Mouse (Mus musculus): ENCODE measurements around the gene Tlk1.
"Not testable (repeated sequence)": the region's sequence is repeated elsewhere in the genome, so short reads cannot be mapped to it uniquely, and the experiment has no call there.

The Tlk1 gene

DNA sequence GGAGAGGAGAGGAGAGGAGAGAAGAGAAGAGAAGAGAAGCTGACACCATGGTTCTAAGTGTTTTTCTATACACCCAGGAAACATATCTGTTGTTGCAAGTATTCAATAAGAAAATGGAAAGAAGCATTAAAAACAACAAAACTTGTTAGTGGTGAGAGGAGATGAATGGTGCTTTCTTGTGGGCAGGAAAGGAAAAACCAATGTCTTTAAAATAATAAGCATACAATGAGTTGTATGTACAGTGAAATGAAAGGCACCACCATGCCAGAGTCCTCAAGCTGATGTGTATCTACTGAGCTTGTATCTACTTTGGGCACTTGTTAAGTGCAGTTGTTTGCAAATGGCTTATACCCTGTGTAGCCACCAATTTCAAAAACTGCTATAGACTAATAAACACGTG lies 7.7 kb upstream of the Tlk1 start:
- DNase-seq (ENCODE audit: low read depth, low spot score) = no peak

- no peak for DNase-seq (ENCODE audit: low read depth, low spot score)
These were observed 6.3 kb upstream of the Tlk1 start for GRCm38 (mm10) chr2:70831709-70832350.

GRCm38 (mm10) chr2:70830683-70831082 lies 5.2 kb upstream of the Tlk1 start:
- DNase-seq (ENCODE audit: low read depth, low spot score) = peak; percentile 86

- peak; percentile 53 for DNase-seq (ENCODE audit: low read depth, low spot score)
These were observed 4.5 kb upstream of the Tlk1 start for GRCm38 (mm10) chr2:70829946-70830610.

DNA sequence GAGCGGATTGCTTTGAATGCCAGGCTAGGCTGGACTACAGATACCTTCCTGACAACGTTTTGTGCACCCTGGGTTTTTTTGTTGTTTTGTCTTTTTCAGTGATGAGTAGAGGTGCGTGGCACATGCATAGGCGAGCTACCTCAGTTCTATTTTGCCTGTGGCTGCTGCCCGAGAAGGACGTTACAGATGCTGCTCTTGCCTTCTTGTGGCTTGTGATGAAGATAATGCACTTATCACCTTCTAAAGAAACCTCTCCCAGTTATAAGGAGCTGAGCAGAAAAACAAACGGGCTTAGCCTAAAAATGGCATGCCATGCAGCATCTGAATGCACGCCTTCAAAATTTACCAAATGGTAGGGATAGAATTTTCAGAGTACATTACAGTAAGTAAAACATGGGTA lies 2.3 kb upstream of the Tlk1 start:
- DNase-seq (ENCODE audit: low read depth, low spot score) = no peak

- DNase-seq (ENCODE audit: low read depth, low spot score) = no peak
These were observed 1.1 kb upstream of the Tlk1 start for GRCm38 (mm10) chr2:70826436-70827230.

DNA sequence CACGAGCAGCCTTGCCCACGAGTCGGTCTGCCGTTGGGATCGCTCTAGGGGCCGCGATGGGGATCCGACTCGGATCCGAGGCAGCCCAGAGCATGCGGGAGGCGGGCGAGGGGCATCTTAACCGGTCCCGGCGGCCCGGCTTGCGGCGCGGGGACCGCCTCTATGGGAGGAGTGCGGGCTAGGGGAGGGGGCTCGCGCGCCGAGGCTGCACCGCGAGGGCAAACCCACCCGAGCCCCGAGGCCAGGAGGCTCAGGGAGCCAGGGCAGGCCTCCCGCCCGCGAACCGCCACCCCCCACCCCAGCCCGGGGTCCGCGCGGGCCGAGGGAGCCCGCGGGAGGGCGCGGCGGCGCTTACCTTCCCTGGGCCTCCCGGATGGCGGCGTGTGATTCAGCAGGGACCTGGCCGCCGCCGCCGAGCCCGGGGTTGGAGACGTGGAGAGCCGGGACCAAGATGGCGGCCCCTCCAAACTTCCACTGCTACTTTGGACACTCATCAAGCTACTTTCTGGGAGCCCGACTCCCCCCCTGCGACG lies 624 bp downstream of the Tlk1 start:
- peak; percentile 40 for DNase-seq (ENCODE audit: low read depth, low spot score)

GRCm38 (mm10) chr2:70823926-70824800 lies 1.4 kb downstream of the Tlk1 start:
- DNase-seq (ENCODE audit: low read depth, low spot score) = peak; percentile 49

DNA sequence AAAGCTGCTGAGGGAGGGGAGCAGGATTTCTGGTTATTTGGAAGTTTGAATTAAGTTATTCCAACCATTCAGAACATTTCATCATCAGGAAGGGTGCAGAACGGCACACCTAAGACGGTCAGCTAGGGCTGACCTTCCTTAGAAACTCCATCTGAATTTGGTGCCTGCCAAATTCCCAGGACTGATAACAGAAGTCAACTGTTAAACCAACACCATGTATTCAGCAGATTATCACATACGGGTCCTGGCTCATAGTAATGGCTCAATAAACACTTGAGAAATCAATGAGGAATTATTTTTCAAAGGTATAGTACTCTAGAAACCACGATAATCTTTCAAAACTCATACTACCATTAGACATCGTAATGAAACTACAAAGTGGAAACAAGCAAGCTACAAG lies 2.1 kb downstream of the Tlk1 start:
- DNase-seq (ENCODE audit: low read depth, low spot score) = no peak

DNA sequence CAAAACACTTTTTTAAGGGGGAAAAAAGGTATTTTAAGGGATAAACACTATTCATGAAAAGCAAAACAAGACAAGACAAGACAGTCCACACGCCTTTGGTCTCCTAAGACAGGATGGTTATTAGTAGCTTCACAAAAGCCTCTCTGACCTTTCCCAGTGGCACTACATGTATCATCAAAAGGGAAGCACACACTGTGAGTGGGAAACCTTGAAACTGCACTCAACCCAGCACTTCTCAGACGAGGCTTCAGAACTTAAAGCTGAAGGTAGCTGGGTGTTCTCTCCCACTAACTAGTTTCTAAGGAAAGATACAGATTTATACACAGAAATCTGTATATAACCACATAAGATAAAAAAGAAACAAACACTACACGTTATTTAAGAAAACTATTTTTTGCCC lies 8.6 kb downstream of the Tlk1 start:
- no peak for DNase-seq (ENCODE audit: low read depth, low spot score)

DNA sequence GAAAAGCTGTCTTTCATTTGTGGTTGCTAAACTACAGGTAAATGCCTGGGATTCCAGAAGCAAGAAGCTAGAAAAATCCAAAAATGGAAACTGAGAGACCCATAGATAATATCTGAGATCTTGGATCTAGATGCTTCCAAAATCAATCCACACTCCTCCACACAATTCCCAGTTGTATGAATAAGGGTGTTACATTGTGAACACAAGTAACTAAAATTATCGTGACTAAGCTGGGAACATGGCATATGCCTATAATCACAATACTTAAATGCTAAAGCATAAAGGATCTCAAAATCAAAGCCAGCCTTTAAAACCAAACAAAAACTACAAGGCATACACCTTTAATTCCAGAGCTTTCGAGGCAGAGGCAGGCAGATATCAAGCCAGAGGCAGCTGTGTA lies 9.5 kb downstream of the Tlk1 start:
- no peak for DNase-seq (ENCODE audit: low read depth, low spot score)

DNA sequence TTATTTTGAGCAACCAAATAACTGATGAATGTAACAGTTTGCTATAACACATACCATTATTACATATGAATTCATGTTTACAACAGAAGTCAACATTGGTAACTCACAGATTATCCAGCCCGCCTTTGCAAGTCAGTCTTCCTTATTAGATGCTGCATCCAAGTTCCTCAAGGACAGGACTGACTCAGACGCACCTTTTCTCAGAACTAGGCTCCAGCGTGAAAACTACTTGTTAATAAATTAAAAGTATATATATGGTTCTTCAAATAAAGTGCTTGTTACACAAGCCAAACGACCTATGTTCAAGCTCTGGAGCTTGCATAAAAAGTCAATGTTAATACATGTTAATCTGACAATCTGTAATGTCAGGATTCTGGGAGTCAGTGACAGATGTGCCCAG lies 11.9 kb downstream of the Tlk1 start:
- no peak for DNase-seq (ENCODE audit: low read depth, low spot score)

- no peak for DNase-seq (ENCODE audit: low read depth, low spot score)
These were observed 14.1 kb downstream of the Tlk1 start for GRCm38 (mm10) chr2:70811476-70811875.

DNA sequence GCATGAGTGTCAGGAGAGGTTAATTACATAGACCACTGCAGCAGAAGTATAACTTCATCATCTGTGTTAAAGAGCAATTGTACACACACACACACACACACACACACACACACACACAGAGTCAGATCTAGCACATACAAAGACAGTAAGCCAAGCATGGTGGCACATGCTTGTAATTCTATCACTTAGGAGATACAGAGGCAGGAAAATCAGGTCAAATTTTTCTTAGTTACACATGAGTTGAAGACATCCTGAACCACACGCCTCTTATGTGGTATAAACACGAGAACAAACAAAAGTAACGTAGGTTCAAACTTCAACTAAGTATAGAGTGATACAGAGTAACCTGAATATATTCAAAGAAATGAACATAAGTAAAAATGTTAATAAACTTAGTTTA lies 15.6 kb downstream of the Tlk1 start:
- no peak for DNase-seq (ENCODE audit: low read depth, low spot score)

- no peak for DNase-seq (ENCODE audit: low read depth, low spot score)
These were observed 16.8 kb downstream of the Tlk1 start for GRCm38 (mm10) chr2:70808681-70809080.

DNA sequence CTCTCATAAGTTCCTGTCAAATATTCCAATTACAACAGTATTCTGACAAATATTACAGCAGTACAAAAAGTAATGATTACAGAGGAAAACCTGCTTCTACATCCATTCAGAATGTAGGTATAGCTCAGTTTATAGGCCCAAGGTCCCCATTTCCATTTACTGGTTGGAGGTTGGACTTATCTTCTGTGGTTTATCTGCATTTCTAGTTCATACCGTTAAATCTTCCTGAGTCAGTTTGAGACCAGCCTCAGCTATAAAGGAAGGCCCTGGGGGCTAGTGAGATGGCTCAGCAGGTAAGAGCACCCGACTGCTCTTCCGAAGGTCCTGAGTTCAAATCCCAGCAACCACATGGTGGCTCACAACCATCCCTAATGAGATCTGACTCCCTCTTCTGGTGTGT lies 17.9 kb downstream of the Tlk1 start:
- DNase-seq (ENCODE audit: low read depth, low spot score) = not testable (repeated sequence)

- peak; percentile 93 for DNase-seq (ENCODE audit: low read depth, low spot score)
These were observed 19.5 kb downstream of the Tlk1 start for GRCm38 (mm10) chr2:70806020-70806419.

GRCm38 (mm10) chr2:70803696-70804095 lies 21.8 kb downstream of the Tlk1 start:
- peak; percentile 37 for DNase-seq (ENCODE audit: low read depth, low spot score)

- no peak for DNase-seq (ENCODE audit: low read depth, low spot score)
These were observed 22.9 kb downstream of the Tlk1 start for GRCm38 (mm10) chr2:70802658-70803057.

DNA sequence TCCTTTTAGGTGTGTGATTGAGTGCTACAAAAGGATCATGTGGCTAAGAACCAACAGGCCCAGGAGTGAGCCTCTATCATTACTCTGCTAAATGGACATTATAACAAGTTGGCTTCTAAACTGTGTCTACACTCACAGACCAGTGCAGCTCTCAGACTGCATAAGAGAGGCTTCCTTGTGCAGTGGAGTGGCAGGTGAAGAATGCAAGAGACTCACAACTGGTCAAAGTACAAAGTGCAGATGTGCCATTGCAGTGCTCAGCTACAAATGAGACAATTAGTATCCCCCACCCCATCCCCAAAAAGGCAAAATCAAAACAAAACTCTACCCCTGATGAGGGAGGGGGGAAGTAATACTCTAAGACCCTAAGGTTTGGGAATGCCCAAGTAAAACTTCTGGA lies 24.0 kb downstream of the Tlk1 start:
- DNase-seq (ENCODE audit: low read depth, low spot score) = no peak

DNA sequence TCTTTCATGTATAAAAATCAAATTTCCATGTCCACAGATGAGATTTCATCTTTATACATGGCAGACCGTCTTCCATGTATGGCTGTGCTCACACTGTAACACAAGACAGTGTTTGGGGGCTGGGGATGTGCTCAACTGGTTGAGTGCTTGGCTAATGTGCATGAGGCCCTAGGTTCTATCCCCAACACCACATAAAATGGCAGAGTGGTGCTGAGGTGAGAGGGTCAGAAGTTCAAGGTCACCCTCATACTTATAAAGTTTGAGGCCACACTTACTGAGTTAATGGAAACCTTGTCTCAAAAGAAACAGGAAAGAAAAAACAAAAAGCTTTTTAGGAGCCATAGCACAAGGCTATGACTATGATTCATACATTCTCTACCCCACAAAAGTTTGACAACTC lies 25.1 kb downstream of the Tlk1 start:
- peak; percentile 52 for DNase-seq (ENCODE audit: low read depth, low spot score)

DNA sequence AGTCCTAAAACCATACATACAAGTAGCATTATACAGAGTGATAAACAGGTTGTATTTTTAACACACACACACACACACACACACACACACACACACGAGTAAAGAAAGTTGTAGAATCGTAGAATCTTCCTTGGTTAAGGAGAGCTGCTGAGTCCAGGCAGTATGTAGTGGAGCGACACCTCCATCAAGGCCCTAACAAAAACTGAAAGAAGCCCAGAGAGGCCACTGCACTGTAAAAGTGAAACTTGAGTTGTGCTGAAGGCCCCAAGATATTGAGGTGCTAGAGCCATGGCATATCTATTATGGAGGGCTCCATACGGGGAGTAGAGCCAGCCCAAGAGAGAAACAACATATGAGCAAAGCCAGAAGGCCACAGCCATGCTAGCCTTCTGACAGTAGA lies 32.3 kb downstream of the Tlk1 start:
- no peak for DNase-seq (ENCODE audit: low read depth, low spot score)
